Mouse (Mus musculus) MEL-GATA-1-ER (cell line): ENCODE results near the gene Pced1b.
"Not testable (repeated sequence)": the region's sequence is repeated elsewhere in the genome, so short reads cannot be mapped to it uniquely, and the experiment has no call there.

Source experiments
- DNase-seq: peaks from one replicate; pipeline ENCODE4 v3.0.0-alpha.2; 2012; ENCODE audit warnings: low read depth; ENCODE audit errors: extremely low read depth

Gene Pced1b

DNA sequence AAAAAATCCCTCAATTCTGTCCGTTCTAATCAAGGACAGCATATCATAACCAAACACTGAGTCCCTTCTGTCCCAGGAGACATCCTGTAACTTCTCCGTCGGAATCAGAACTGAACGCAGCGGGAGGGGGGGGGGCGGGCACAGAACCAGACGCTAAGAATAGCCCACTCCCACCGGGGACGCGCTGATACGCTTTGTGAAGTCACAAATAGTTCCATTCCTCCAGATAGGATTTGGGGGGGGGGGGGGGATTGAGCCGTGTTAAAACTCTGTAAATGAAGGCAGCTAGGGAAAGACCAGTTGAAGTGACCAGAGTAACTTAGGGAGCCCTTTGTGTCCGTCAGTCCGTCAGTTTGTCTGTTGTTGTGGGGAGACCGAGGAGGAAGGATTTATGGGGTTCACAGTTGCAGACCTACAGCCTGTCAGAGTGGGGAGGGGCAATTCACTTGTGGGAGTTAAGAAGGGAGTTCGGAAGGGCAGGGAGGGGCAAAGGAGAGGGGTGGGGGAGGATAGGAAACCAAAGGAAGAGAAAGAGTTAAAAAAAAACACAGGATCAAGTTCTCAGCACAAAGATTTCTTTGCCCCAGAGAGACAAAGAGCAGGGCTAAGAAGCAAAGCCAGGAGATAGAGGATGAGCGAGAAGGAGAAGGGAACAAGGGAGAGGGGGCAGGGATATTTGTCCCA, 91.6 kb downstream of the Pced1b start:
- no peak for DNase-seq

DNA sequence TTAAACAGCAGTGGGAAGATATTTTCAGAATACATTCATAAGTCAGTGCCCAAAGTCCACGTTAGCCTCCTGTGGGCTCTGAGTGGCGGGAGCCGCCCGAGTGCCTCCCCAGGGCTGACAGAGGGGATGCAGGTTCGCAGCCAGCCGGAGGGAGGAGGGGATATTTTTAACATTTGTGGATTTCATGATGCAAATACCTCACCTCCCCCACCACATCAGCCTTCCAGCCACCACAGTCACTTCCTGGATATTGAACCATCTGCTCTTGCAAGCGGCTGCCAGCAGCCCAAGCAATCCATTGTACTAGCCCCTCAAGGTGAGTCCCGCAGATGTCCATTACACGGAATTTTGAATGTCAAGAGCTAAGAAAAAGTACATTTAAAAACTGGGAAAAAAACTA, 95.4 kb downstream of the Pced1b start:
- DNase-seq, result no peak

DNA sequence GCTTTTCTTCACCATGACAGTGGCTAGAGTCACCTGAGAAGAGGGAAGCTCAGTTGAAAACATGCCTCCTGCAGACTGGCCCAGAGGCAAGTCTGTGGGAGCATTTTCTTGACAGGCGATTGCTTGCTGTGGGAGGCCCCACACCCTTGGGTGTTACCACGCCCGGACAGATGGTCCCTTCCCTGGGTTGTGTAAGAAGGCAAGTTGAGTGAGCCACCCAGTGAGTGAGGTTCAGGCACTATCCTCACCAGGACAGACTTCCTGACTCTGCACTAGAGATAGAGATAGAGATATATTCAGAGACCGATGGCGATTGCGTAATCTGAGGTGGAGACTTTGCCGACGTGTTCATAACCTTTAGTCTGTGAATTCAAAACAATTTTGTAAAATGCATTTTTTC, 96.0 kb downstream of the Pced1b start:
- peak; percentile 97 for DNase-seq

DNA sequence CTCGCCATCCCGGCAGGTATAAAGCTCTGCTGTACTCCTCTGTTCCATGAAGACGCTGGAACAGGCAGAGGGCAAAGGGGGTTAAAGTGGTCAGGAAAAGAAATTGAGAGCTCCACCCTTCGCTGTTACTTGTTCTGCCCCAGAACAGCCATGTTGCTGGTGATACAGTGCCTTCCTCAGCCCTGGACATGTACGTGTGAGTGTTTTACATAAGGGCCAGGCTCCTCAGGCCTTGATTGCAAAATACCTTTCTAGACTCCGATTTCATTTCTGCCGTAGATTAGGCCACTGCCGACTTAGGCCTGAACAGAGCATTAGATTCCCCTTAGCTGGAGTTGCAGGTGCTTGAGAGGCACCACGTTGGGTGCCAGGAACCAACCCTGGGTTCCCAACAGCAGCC, 97.0 kb downstream of the Pced1b start:
- no peak for DNase-seq

DNA sequence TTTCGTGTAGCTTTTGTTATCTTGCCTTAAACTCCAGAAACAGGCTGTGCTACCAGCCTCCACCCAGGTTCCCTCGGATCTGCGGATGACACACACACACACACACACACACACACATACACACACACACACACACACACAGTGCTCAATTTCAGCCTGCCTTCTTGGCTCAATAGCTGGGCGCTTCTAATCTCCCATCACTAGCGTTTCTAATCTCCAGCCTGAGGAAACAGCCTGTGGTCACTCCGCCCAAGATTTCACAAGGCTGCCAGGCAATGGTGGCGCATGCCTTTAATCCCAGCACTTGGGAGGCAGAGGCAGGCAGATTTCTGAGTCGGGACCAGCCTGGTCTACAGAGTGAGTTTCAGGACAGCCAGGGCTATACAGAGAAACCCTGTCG, 98.2 kb downstream of the Pced1b start:
- no peak for DNase-seq

DNA sequence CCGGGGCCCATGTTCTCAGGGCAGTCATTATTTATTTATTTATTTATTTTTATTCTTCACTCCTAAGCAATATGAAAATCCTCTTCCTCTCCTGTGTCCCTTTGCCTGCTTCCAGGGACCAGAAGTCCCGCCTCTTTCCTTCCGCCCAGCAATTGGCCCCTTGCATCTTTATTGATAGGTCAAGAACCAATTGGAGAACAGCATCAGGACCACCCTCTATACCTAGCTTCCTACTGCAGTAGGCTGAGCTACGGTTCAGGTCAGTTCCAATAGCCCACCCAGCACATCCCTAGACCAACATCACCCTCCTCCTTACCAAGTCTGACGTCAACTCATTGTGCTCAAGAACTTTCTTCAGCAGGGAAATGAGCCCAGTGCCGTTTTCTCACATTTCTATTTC, 99.0 kb downstream of the Pced1b start:
- DNase-seq, result no peak

DNA sequence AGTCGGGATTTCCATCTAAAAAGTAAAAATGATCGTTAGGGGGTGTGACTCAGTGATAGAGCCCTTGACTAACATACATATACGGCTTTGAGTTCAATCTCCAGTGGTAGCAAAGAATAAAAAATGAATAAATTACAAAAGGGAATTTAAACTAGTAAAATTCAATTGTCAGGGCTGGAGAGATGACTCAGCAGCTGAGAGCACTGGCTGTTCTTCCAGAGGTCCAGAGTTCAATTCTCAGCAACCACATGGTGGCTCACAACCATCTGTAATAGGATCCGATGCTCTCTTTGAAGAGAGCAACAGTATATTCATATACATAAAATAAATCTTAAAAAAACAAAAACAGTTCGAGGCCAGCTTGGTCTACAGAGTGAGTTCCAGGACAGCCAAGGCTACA, 99.5 kb downstream of the Pced1b start:
- no peak for DNase-seq

DNA sequence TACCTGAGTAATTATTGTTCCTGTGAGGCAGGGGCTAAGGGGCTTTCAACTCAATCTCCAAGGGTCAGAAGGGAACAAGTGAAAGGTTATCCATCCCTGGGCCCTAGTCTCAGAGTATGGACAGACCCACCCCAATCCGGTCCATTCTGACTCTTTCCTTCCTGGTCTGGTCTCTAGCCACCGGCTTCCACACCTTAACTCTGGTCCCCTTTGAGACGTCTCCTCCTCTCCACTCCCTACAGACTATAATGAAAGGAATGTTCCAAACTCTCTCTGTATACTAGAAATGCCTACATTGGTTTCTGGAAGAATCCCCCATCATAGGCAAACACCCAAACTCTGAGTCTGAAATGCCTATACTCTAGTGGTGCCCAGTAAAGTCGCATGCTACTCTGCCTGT, 100.0 kb downstream of the Pced1b start:
- DNase-seq, result no peak

DNA sequence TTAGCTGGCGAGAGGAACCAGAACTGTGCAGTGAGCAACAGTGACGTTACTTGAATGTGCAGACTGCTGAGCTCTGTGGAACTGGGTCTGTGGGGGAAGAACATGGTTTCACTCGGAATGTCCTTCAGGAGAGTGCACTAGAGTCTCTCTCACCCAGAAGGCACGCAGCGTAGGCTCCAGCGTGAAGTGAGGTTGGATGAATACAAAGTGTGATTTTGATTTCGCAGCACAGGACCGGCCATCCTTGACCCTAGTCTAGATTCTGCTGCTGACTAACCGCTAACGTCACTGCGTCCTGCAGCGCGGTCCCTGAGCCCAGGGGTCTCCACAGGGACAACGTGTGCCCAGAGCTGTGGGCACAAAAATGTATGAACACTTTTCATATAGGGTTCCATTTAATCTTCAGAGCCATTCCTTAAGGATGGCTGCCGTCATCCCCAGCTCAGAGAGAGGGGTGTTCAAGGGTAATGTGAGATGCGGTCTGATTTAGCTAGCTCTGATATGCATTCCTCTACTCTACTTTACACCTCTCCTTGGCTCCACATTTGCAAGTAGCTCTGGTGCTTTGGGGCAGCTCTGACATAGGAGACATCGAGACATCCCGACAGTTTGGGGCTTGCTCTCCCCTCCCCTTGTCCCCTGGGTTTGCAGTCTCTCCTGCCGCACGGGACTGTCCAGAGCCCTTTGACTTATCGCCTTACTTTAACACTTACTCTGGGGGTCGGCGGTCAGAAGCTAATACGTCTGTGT, 101.8 kb downstream of the Pced1b start:
- no peak for DNase-seq

DNA sequence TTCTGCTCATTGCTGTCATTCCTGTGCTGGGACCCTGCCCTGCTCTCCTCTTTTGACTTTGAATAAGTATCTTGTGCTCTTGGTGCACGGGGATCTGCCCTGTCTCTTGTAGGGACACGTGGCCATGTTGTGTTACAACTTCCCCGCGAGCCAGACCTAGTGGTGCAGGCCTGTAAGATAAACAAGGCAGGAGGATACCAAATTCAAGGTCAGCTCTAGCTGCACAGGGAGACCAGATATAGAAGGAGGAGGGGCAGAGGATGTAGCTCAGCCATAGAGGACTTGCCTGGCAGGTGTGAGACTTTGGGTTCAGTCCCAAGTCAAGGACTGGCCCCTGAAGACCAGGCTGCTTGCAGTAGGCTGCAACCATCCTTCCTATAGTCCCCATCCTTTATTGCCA, 103.6 kb downstream of the Pced1b start:
- DNase-seq, result no peak

DNA sequence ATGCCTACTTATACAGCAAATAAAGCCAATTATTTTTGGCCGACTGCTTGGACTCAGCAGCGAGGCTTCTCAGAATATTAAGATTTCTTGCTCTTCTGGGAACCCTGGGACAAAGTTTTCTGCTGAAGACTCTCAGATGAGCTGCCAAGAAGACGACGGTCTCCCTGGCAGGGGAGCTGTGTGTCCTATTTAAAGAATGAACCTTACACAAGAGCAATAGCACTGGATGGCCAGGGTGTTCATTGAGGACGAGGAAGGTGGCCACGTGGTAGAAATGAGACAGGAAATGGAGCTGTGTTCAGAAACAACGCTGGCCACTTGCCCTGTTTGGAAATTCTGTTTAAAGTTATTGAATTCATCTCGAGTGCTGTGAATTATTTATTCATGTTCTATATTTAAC, 104.1 kb downstream of the Pced1b start:
- no peak for DNase-seq

DNA sequence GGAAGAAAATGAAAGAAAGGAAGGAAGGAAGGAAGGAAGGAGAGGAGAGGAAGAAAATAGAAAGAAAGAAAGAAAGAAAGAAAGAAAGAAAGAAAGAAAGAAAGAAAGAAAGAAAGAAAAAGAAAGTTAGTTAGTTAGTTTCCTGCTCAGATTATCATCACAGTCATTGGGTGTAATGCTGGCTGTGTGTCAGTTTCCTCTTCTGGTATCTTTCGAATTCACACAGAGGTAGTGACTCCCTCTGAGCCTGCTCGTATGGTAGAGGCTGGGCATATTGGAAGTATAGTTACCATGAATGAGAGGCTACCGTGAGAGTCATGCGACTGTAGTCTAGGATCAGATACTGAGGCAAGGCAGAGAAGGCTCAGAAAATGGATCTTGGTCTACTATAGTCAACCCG, 104.8 kb downstream of the Pced1b start:
- peak; percentile 91 for DNase-seq

DNA sequence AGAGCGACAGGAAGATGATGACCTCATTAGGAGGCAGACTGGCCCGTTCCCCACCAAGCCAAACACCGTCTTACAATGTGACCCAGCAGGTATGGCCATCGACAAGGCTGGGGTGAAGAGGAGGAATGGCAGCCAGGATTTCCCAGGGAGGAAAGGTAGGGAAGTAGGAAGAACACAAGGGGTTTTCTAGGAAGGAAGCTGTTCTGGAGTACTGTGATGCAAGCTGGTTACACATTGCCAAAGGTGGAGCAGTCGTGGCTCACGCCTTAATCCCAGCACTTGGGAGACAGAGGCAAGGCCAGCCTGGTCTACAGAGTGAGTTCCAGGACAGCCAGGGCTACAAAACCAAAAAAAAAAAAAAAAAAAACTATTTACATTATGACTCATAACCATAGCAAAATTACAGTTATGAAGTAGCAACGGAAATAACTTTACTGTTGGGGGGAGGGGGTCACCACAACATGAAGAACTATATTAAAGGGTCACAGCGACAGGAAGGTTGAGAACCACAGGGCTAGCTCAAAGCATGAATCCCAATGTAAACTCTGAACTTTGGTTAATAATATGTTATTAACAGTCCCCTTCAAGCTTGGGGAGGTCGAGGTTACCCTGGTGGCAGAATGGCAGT, 108.9 kb downstream of the Pced1b start:
- no peak for DNase-seq

DNA sequence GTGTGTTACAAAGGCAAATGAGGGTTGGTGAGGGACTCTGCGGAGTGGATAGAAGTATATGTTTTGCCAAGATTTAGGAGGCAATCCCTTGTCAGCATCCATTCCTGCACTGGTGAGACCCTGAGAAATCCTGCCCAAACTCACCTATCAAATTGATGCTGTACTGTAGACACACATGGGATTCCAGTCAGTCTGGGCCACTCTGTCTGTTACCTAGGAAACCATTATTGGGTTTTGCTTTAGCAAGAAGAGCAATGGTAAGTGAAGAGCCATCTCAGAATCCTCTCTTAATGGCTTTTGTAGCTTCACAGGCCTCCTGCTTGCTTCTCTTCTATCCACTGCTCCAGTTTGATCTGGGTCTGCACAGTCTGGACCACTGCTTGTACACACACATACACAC, 110.1 kb downstream of the Pced1b start:
- no peak for DNase-seq

DNA sequence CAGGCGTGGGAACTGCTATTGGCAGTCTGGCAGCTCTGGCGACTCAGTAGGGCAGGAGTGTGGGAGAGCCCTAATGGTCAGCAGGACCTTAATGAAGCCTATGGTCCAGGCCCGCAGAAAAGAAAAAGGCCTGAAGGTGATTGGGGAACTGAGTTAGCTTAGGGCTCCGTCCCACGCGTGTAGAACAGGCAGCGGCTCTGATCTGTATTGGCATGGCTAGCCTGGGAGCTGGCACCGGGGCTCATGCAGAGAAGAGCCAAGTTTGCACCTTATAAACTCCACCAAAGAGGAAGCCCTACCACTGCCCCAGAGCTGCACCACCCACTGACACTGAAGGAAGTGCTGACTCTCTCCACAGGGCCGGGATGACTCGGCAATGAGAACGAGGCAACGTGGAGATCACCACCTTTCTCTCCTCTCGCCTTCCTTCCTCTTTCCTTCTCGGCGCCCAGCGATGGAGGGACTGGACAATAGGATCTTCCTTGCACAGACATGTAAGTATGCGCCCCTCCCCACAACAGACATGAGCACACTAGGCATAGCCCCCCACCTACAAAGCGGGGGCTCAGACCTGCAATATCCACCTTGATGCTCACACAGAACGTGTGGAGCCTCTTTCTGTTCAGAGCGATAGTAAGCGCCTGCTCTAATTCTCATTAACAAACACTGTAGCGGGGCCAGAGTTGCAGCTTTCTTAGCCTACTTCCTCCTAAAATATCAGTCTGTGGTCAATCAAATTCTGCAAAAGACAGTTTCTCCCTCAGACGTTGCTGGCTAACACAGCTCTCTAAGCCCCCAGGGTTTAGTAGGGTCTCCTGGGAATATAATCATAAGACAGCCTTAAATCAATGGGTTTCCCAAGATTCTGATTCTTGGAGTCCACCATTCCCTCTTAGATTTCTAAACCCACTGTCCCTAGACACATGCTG, 114.2 kb downstream of the Pced1b start:
- DNase-seq, result peak; percentile 94

DNA sequence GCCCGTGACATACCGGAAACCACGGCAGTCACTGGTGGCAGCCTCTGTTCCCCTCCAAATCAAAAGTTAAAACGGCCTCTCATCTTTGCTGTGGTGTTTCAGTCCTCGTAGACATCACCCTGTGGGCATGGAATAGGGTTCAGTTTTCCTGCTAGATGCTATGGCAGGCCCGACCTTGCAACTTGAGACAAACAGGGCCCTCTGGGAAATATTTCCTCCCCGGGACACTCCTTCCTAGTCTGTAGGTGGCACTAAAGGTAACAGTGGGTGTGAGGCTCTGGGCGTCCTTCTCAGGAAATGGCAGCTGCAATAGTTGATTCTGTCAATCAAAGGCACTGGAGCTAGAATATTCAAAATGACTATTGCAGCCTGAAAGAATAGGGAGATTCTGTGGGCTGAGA, 114.9 kb downstream of the Pced1b start:
- DNase-seq, result no peak

DNA sequence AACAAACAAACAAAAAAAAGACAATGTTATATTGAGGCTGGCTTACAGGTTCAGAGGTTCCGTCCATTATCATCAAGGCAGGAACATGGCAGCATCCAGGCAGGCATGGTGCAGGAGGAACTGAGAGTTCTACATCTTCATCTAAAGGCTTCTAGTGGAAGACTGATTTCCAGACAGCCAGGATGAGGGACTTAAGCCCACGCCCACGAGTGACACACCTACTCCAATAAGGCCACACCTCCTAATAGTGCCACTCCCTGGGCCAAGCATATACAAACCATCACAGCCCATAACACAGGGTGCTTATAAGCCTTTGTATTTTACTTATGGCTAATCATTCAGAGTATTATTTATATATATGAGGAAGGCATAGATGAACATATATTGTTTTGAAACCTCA, 117.4 kb downstream of the Pced1b start:
- not testable (repeated sequence) for DNase-seq

DNA sequence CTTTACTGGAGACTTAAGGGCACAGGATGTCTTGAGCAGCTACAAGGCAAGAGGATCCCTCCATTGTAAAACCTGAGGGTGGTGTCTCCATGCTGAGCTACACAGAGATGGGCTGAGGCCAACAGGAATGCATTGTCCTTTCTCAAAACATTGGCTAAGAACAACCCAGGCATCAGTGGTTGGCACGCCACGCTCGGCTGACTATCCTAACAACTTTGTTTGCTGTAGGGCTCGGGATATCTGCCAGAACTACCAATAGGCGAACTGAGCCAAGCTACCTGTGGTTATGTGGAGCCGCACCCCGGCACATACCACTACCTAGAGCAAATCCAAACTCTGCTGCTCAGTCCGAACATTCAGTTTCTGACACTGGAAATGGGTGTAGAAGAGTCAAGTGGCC, 118.1 kb downstream of the Pced1b start:
- no peak for DNase-seq

DNA sequence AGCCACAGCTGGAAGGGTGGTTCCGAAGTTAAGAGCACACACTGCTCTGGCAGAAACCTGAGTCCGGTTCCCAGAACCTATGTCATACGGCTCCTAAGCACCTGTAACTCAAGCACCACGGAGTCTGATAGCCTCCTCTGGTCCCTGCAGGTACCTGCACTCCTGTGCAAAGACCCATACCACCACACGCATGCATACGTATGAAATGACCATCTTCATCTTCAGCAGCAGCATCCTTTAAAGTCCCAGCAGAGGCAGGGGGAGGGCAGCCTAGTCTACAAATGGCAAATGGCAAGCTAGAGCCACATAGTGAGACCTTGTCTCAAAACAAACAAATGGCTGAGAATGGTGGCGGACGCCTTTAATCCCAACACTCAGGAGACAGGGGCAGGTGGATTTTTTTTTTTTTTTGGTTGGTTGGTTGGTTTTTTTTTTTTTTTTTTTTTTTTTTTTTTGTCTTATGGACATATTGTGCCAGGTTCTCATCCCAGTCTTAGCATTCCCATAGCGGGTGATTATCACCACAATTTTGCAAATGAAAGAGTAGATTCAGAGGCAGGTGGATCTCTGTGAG, 121.2 kb downstream of the Pced1b start:
- DNase-seq, result no peak

DNA sequence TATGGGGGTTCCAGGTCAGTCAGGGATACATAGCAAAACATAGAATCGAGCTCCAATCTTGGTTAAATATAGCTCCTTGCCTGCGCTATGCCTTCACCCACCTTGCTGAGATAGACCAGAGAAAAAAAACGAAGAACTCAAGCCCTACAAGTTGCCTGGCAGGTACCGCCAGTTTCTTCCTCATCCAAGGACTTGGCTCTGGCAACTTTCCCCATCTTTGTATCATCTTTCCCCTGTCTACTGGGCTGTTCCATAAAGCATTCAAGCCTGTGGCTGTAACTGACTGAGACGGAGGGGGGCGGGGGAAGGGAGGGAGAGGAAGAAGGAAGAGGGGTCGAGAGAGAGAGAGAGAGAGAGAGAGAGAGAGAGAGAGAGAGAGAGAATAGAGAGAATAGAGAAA, 121.7 kb downstream of the Pced1b start:
- no peak for DNase-seq

DNA sequence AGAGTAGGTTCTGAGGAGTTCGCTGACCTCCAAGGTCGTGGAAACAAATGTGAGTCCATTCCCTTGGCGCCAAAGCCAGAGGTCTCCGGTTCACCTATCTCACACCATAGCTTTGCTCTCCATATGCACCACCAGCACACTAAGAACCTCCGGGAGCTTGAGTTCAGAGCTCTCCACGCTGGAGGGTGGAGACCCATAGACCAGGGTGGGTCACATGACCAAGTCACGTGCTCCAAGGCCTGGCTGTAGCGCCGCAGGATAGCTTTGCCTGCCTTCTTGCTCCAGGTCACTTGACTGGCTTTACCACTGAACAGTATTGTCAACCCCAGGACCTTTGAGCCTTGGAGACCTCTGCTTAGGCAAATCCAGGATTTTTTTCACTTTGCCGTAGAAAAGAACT, 122.2 kb downstream of the Pced1b start:
- DNase-seq, result no peak
